Mouse (Mus musculus) midbrain, embryonic 14.5 days (tissue): ENCODE results near the gene Stpg3. TPM values are rescaled to one million over a fixed set of nuclear protein-coding genes. Genes with fewer than 3 reads are reported as not detected.

ENCODE experiments used
- ATAC-seq: fragments of 200-750 bp; cut with Nextera tagmentation; 2 replicates; pipeline ENCODE4 v1.8.0; 2017; ENCODE audit warnings: moderate number of reproducible peaks, moderate library complexity; ENCODE audit not compliant: low FRiP score, low TSS enrichment
- DNase-seq: peaks from one replicate; pipeline ENCODE4 v3.0.0-alpha.2; 2015
- H3K27ac ChIP-seq: fragments of 300-500 bp; sonication (generic); replicated peaks from 2 replicates; pipeline ENCODE4 v1.5.1; 2014; ENCODE audit warnings: mild to moderate bottlenecking, low read depth, low read length, moderate library complexity
- H3K27me3 ChIP-seq: fragments of 300-500 bp; sonication (generic); 2 replicates; pipeline ENCODE4 v1.6.1; 2014; ENCODE audit warnings: low read length, control low read depth, mixed read lengths; ENCODE audit not compliant: control insufficient read depth, insufficient read depth
- H3K36me3 ChIP-seq: fragments of 300-500 bp; sonication (generic); 2 replicates; pipeline ENCODE4 v1.6.1; 2014; ENCODE audit warnings: low read length, control low read depth; ENCODE audit not compliant: control insufficient read depth, insufficient read depth
- H3K4me1 ChIP-seq: fragments of 300-500 bp; sonication (generic); 2 replicates; pipeline ENCODE4 v1.6.1; 2014; ENCODE audit warnings: mild to moderate bottlenecking, antibody characterized with exemption, low read length, control low read depth; ENCODE audit not compliant: control insufficient read depth, insufficient read depth
- H3K4me2 ChIP-seq: fragments of 300-500 bp; sonication (generic); 2 replicates; pipeline ENCODE4 v1.6.1; 2014; ENCODE audit warnings: mild to moderate bottlenecking, low read length, moderate library complexity
- H3K4me3 ChIP-seq: fragments of 300-500 bp; sonication (generic); replicated peaks from 2 replicates; pipeline ENCODE4 v1.5.1; 2014; ENCODE audit warnings: low read depth, low read length
- H3K9ac ChIP-seq: fragments of 300-500 bp; sonication (generic); replicated peaks from 2 replicates; pipeline ENCODE4 v1.6.1; 2014; ENCODE audit warnings: mild to moderate bottlenecking, low read length, moderate library complexity
- H3K9me3 ChIP-seq: fragments of 300-500 bp; sonication (generic); 2 replicates; pipeline ENCODE4 v1.6.1; 2016; ENCODE audit warnings: low read length, control low read depth, mixed read lengths; ENCODE audit not compliant: control insufficient read depth
- WGBS: fragments of 180-500 bp; shearing (Covaris S2); extraction: QIAGEN DNeasy Blood & Tissue Kit; methylation state at CpG from one replicate; pipeline ENCODE4 v1.1.7; 2014; 5-methylcytosine and 5-hydroxymethylcytosine counted together
- polyA plus RNA-seq: library from polyadenylated mRNA; unstranded; fragments of >200 nt; fragmentation: Nextera tagmentation; extraction: Ambion mirVana; gene quantifications from 2 replicates; pipeline ENCODE4 v1.2.1, GENCODE M21; 2014

The Stpg3 gene
- polyA plus RNA-seq, 1 experiment from 2014 or later = 0.16 TPM

- Histone ChIP-seq H3K36me3 (peaks cover 6% of the 10 kb centered on the region), H3K27me3 (no peaks in the 10 kb centered on the region), H3K9me3 (no peaks in the 10 kb centered on the region), H3K4me2 (peak within 1 kb of the TSS; percentile 90), H3K27ac (peak within 1 kb of the TSS; percentile 99), H3K4me1 (peaks cover 15% of the 10 kb centered on the region), H3K9ac (peak within 1 kb of the TSS; percentile 80), H3K4me3 (peak within 1 kb of the TSS; percentile 84)
- WGBS = 0% methylated on average over 17 of the region's 17 CpGs
- ATAC-seq (no peak), DNase-seq (no peak)
These were observed 10.0 kb upstream of the Stpg3 start, which contains the start of gene Tubb4b for GRCm38 (mm10) chr2:25224492-25224765. Tubb4b (minus strand) TSS chr2:25224702.

GRCm38 (mm10) chr2:25223681-25224491, 9.4 kb upstream of the Stpg3 start:
- ATAC-seq (peak; percentile 22), DNase-seq (no peak)
- Histone ChIP-seq H3K36me3 (peaks cover 6% of the 10 kb centered on the region), H3K4me2 (peak overlapping the region; percentile 90), H3K4me3 (peak overlapping the region; percentile 84), H3K9ac (peak overlapping the region; percentile 80), H3K27ac (peak overlapping the region; percentile 89), H3K27me3 (no peaks in the 10 kb centered on the region), H3K4me1 (peaks cover 15% of the 10 kb centered on the region), H3K9me3 (no peaks in the 10 kb centered on the region)
- 2% methylated on average over 52 of the region's 53 CpGs for WGBS

GRCm38 (mm10) chr2:25221331-25221772, 6.9 kb upstream of the Stpg3 start:
- no peak for ATAC-seq
- no peak for DNase-seq
- 74% methylated on average over 5 of the region's 5 CpGs for WGBS

DNA sequence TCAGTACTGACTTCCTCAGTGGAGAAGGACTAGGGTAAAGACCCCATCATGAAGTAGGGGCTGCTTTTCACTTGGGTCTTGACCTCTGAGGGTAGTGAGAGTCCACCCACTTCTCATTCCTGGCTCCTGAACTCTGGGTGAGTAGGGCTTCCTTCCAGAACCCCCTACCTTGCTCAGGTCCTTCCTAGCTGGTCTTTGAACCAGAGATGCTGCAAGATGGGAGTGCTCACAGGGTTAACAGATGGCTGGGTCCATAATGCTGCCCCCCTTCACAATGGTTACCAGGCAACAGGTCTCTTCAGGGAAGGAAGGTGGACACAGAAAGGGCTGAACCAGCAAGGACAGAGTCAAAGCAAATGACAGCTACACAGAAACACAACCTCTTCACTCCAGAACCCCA, 4.0 kb upstream of the Stpg3 start, which contains the start of gene Fam166a:
TSS of gene Fam166a (plus strand) at position 301 of the 400 bp plus-strand sequence.
- DNase-seq (no peak), ATAC-seq (no peak)
- H3K4me3 ChIP-seq = no peak within 1 kb of the TSS
- no peaks in the 10 kb centered on the region for H3K27me3 ChIP-seq
- no peak within 1 kb of the TSS for H3K27ac ChIP-seq
- H3K36me3 ChIP-seq = peaks cover 6% of the 10 kb centered on the region
- H3K9me3 ChIP-seq = no peaks in the 10 kb centered on the region
- H3K9ac ChIP-seq = no peak within 1 kb of the TSS
- peaks cover 3% of the 10 kb centered on the region for H3K4me1 ChIP-seq
- H3K4me2 ChIP-seq = no peak within 1 kb of the TSS

More at GRCm38 (mm10) chr2:25221331-25221772, 6.9 kb upstream of the Stpg3 start:
- no peaks in the 10 kb centered on the region for H3K9me3 ChIP-seq
- H3K9ac ChIP-seq = no peak overlapping the region
- H3K27ac ChIP-seq = no peak overlapping the region
- no peak overlapping the region for H3K4me3 ChIP-seq
- H3K36me3 ChIP-seq = peaks cover 6% of the 10 kb centered on the region
- H3K4me1 ChIP-seq = peaks cover 15% of the 10 kb centered on the region
- H3K4me2 ChIP-seq = no peak overlapping the region
- H3K27me3 ChIP-seq = no peaks in the 10 kb centered on the region

DNA sequence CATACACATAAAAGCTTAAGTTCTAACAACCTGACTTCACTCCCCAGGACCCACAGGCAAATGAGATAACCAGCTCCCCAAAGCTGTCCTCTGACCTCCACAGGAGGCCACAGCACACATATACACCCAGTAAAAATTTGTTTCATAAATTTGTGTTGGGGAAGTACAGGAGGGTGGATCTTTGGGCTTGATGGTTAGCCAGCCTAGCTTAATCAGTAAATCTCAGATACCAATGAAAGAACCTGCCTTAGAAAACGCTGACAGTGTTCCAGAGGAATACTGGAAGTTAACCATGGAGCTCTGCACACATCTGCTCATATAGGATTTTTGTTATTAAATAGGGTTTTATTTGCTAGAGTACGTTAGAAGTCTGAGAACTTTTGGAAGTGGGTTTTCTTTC, 3.2 kb upstream of the Stpg3 start:
- no peaks in the 10 kb centered on the region for H3K4me1 ChIP-seq
- no peak for ATAC-seq
- H3K27me3 ChIP-seq = no peaks in the 10 kb centered on the region
- H3K9me3 ChIP-seq = no peaks in the 10 kb centered on the region
- DNase-seq = no peak
- no peak overlapping the region for H3K4me3 ChIP-seq
- peaks cover 6% of the 10 kb centered on the region for H3K36me3 ChIP-seq
- H3K27ac ChIP-seq = no peak overlapping the region
- H3K9ac ChIP-seq = no peak overlapping the region
- 60% methylated on average over 2 of the region's 2 CpGs for WGBS
- no peak overlapping the region for H3K4me2 ChIP-seq

DNA sequence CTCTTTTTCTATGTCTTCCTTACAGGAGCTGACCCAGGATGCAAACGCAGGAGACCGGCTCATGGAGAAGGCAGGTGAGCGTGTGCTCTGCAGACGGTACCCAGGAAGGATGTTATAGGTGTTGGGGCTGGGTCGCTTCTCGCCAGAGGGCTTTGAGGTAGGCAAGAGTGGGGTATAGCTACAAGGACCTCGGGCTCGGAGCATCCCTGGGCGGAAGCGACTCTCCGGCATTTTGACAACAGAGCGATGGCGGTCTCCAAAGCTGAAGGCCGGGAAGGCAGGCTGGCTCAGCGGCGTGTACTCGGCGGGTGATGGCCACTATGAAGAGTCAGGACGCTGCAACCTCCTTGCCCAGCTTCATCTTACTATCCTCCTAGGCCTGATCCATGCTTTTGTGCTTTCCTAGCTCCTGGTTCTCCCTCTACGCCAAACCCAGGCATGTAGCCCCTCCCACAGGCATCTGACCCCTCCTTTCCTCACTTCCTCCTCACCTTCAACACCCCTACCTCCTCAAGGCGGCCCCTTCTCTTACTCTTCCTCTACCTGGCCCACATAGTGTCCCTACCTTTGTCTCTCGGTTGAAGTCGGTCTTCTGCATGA, 1.1 kb downstream of the Stpg3 start:
- no peak overlapping the region for H3K9ac ChIP-seq
- H3K36me3 ChIP-seq = peaks cover 3% of the 10 kb centered on the region
- no peak overlapping the region for H3K27ac ChIP-seq
- H3K4me2 ChIP-seq = no peak overlapping the region
- H3K27me3 ChIP-seq = no peaks in the 10 kb centered on the region
- 74% methylated on average over 23 of the region's 23 CpGs for WGBS
- ATAC-seq = no peak
- no peaks in the 10 kb centered on the region for H3K9me3 ChIP-seq
- no peak for DNase-seq
- no peak overlapping the region for H3K4me3 ChIP-seq
- H3K4me1 ChIP-seq = peaks cover 19% of the 10 kb centered on the region

- under 1% methylated on average over 44 of the region's 44 CpGs for WGBS
- peak within 1 kb of the TSS; percentile 86 for H3K4me3 ChIP-seq
- H3K36me3 ChIP-seq = peaks cover 22% of the 10 kb centered on the region
- no peaks in the 10 kb centered on the region for H3K27me3 ChIP-seq
- H3K4me2 ChIP-seq = peak within 1 kb of the TSS; percentile 83
- peak within 1 kb of the TSS; percentile 92 for H3K27ac ChIP-seq
- ATAC-seq (peak; percentile 91), DNase-seq (peak; percentile 91)
- H3K9ac ChIP-seq = peak within 1 kb of the TSS; percentile 88
- no peaks in the 10 kb centered on the region for H3K9me3 ChIP-seq
- H3K4me1 ChIP-seq = peaks cover 21% of the 10 kb centered on the region
These were observed 3.2 kb downstream of the Stpg3 start, which contains the start of gene Nelfb for GRCm38 (mm10) chr2:25211121-25211670. Nelfb (minus strand) TSS chr2:25211489.

- no peaks in the 10 kb centered on the region for H3K9me3 ChIP-seq
- H3K9ac ChIP-seq = peak overlapping the region; percentile 88
- H3K27ac ChIP-seq = peak overlapping the region; percentile 92
- no peaks in the 10 kb centered on the region for H3K27me3 ChIP-seq
- peaks cover 21% of the 10 kb centered on the region for H3K4me1 ChIP-seq
- peak overlapping the region; percentile 83 for H3K4me2 ChIP-seq
- peak overlapping the region; percentile 86 for H3K4me3 ChIP-seq
- under 1% methylated on average over 24 of the region's 24 CpGs for WGBS
- ATAC-seq = 0 out of 2 replicates have a peak, but pooled peaks have one; percentile 13
- H3K36me3 ChIP-seq = peaks cover 27% of the 10 kb centered on the region
- DNase-seq = no peak
These were observed 3.8 kb downstream of the Stpg3 start for GRCm38 (mm10) chr2:25210686-25211085.
